Mouse (Mus musculus) heart, embryonic 14.5 days (tissue): ENCODE measurements around the gene Farp2. TPM values are rescaled to one million over a fixed set of nuclear protein-coding genes. Genes with fewer than 3 reads are reported as not detected.

ENCODE experiments used
- polyA plus RNA-seq: library from polyadenylated mRNA; unstranded; fragments of >200 nt; fragmentation: Nextera tagmentation; extraction: Ambion mirVana; gene quantifications from 2 replicates; pipeline ENCODE4 v1.2.1, GENCODE M21; 2014

The Farp2 gene
- polyA plus RNA-seq, 1 experiment from 2014 or later, result 4.2 TPM

Other genes with a start within 250 kb of the Farp2 start
- gene Mterf4, start 206.2 kb upstream of the Farp2 start, polyA plus RNA-seq, result 18.9 and 20.0 TPM in 2 replicates
- gene Ppp1r7, start 169.2 kb upstream of the Farp2 start, polyA plus RNA-seq, result 48.5 and 49.2 TPM in 2 replicates
- 6.0 and 6.4 TPM in 2 replicates for gene Pask, start 168.6 kb upstream of the Farp2 start, polyA plus RNA-seq
- gene Ano7, start 138.1 kb upstream of the Farp2 start, polyA plus RNA-seq, result 0.27 and 0.58 TPM in 2 replicates
- gene Hdlbp, start 33.3 kb upstream of the Farp2 start, polyA plus RNA-seq, result 119 and 138 TPM in 2 replicates
- gene Stk25, start 146.6 kb downstream of the Farp2 start, polyA plus RNA-seq, result 154 and 164 TPM in 2 replicates
- 33.8 and 37.0 TPM in 2 replicates for gene Bok, start 173.6 kb downstream of the Farp2 start, polyA plus RNA-seq
- 63.1 and 63.5 TPM in 2 replicates for gene Atg4b, start 239.4 kb downstream of the Farp2 start, polyA plus RNA-seq
- 52.8 and 59.4 TPM in 2 replicates for gene Thap4, start 242.8 kb downstream of the Farp2 start, polyA plus RNA-seq